Mouse (Mus musculus): Measurements from ENCODE around the gene Fyb.

The Fyb gene

DNA sequence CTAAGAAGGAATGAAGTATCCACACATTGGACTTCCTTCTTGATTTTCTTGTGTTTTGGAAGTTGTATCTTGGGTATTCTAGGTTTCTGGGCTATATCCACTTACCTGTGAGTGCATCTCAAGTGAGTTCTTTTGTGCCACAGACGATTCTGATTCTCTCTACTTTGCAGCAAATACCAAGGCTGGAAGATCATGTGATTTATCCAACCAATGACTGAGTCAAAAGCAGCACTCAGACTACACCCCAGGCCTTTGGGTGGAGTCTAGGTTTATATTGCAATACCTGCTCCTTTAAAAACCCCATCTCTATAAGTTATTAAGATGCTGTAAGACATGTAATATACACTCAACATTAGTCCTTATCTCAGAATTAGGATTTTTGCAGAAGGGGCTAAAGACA, 77.7 kb downstream of the Fyb start:
- DNase-seq (ENCODE audit: low spot score) = no peak

DNA sequence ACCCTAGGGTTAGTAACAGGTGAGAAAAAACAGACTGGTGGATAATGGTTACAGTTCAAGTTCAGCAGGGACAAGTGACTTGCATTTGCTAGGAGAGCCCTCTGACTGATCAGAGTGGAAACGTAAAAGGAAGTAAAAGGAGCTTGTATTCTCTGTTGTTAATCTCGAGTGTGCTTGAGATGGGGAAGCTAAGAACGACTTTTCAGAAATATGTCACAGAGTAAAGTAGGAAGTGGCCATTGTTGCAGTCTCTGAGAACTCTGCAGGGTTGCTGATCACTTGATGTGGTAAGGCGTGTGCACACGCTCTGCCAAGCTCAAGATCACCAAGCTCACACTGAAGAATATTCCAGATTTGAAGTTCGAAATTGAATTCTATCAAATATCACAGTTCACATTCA, 78.7 kb downstream of the Fyb start:
- DNase-seq (ENCODE audit: low spot score) = no peak

DNA sequence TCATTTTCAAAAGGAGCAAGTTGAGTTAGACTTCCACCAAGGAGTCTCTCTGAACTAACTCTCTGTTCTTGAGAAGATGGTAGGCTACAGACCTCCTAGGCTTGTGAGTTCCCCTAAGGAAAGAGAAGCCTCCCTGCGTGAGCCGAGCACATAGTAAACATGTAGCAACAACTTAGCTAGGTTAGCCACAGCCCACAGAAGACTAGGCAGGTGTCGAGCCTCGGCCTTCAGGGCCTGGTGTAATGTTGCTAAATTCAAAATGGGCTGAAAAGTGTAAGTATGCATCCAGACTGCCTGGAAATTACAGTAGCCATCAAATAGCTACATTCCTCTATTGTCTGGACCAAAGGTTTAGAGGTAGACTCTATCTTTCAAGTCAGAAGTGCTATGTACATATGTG, 79.3 kb downstream of the Fyb start:
- no peak for DNase-seq (ENCODE audit: low spot score)

DNA sequence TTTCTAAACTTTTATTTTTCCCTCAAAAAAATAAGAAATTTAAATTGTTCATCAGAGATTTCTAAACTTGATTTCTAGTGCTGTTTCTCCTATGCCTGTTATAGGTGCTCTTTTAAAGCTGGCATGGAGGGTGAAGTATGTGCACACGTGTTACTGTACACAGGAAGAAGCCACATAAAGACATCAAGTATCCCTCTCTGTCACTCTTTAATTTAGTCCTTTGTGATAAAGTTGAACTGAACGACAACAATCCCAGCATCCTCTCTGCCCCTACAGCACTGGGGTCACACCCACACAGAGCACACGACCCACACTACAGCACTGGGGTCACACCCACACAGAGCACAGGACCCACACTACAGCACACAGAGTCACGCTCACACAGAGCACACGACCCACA, 88.0 kb downstream of the Fyb start:
- DNase-seq (ENCODE audit: low spot score) = no peak

DNA sequence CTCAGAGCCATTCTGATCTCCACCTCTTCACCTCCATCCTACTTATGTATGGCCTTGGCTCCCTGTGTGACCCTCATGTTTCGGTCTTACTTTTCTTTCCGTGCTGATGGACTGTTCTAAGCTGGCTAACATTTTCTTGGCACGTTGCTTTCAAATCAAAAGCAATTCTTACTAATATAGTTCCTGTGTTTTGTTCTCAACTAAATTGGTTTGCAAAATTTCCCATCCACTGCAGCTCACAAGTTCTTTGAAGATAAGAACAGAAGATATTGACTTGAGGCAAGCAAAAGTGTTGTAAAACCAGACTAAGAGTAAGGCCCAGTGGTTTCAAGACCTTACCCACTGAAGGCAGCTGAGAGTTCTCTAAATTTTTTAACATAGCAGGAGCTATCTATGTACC, 90.2 kb downstream of the Fyb start:
- no peak for DNase-seq (ENCODE audit: low spot score)

DNA sequence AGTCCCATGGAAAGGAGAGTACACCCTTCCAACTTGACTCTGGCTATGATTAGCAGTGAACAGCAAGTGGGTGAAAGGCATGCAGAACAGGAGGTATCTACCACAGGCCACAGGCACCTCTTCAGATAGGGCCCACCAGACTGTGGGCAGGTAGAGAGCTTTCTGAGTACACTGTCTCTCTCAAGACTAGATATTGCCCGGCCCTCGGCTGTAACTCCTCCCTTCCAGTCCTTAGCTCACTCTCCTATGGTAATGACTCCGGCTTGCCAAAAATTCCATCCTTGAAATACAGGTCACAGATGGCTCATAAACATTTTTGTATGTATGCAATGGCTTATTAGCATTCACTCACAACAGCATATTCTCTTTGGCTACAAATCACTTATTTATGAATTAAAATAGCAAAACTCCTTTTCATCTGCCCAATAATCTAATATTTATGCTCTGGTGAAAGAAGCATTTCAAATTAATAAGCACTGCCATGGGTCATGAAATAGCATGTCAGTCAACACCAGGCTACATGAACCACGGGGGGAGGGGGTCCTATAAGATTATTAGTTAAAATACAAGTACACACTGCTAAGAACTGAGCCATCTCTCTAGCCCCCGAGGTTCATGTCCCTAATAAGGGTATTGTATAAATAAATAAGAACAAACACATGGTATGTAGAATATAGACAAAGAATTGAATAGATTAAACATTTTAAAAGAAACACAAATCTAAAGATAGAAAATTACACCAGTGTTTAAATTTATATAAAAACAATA, 93.9 kb downstream of the Fyb start:
- no peak for DNase-seq (ENCODE audit: low spot score)

DNA sequence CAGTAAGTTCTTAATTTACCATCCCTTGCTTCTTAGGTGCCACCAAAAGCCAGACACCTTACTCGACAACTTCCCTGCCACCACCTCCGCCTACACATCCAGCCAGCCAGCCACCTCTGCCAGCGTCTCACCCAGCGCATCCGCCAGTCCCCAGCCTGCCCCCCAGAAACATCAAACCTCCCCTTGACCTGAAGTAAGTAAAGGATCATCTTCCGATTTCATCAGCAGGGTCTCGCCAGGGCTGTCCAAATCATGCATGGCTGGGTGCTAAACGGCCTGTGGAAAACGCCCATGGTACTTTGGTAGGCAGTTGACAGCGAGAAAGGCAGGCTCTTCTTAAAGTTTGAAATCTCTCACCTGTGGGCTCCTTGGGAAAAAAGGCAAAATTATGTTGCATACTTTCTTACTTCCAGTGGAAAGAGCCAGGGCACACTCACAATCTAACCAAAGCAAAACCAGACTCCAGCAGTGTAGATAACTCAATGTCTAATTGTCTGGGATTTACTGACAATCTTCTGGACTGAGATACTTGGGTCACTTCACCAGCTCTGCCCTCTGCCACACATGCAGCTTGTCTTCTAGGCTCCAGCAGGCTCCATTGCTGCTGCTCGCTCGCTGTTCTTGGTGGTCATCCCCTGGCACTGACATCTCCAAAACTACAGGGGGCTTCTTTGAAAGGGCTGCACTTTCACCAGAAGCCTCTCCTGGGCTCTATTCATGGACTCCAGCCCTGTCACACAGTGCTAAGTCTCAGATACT, 97.1 kb downstream of the Fyb start:
- DNase-seq (ENCODE audit: low spot score) = no peak

DNA sequence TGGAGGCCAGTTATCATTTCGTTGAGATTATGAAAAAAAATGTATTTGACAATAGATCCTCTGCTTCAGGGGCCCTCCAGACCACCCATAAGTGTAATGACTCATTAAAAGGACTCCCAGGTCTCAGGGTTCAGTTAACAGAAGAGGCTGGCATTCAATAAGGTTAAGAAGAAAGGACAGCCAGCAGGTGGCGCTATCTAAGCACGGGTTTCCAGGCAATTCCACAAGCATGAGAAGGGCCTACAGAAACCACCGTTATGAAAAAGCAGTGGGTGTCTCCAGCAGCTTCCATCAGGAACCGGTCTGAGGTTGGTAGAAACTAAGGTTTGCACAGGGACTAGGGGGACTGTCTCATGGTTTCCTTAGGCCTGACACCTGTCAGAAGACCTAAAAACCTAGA, 99.9 kb downstream of the Fyb start:
- DNase-seq (ENCODE audit: low spot score) = peak; percentile 91

DNA sequence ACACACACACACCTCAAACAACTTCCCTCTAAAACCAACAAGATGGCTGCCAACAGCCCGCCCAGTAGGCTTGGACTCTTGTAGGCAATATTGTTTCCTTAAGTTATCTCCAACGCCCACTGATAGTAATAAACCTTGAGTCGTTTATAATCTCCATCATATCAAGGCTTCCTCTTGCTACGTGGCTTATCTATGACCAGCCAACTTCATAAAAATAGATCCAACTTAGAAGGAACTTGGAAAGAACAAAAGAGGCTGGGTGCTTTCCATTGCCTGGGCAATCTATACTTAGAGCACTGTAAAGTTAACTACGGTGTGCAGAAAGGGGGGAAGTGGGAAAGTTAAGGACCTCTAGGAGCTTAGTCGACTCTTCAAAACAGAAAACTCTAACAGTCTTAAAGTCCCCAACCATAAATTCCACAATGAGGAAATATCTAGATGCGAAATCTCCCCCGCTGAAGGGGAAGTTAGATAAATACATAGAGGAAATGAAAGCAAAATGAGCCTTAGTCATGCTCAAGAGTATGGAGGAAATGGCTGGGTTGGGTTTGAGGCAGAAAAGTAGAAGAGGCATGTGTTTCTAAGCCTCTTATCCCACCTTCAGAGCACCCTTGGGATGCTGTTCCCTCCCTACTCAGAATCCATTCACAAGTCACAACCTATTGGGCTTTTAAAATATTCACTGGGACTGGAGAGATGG, 101.0 kb downstream of the Fyb start:
- no peak for DNase-seq (ENCODE audit: low spot score)

DNA sequence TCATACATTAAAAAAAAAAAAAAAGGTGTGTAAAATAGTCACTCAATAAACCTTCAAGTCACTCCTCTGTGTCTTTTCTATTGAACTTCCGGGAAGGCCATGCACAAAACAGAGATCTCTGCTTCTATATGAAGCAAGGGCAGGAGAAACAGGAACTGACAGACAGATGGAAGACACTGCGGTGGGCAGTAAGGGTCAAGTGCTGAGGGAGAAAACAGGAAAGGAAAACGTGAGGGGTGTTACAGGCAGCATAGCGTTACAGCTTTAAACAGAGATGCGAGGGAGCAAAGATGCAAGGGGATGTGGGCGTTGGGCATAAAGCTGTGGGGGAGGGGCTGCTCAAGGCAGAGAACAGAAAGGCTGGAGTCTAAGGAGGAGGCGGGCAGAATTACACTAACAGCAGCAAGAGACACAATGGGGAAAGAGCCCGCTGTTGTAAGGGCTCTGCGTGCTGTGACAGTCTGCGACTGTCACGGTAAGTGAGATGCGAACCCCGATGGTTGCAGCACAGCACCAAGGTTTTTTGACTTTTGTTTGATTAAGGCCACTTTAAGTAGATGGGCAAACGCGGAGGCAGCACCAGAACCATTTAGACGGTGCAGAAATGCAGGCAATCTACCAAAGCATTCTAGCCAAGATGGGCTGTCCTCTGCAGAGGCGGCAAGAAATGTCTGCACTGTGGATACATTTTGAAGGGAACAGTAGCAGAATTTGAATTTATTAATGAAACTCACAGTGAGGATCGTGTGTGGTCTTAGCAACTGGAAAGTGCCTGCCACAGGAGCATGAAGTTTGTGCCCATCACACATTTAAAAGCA, 101.9 kb downstream of the Fyb start:
- no peak for DNase-seq (ENCODE audit: low spot score)

DNA sequence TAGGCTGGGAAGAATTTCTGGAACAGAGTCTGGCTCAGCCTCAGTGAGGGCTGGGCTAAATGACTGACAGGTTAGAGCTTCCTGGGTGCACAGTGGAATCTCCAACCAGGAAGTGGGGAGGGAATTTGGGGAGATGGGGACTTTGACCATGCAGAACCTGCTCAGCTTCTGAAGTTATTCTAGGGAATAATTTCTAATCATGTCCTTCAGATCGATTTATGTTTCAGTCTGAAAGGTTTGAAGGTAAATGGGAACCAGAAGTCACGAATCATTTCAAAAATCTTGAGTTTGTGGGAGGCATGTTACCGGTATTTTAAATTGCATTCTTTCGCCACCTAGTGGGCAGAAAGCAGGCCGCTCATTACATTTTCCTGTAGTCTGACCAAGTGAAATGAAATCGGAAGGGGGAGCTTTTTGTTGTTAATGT, 103.0 kb downstream of the Fyb start:
- peak; percentile 77 for DNase-seq (ENCODE audit: low spot score)

DNA sequence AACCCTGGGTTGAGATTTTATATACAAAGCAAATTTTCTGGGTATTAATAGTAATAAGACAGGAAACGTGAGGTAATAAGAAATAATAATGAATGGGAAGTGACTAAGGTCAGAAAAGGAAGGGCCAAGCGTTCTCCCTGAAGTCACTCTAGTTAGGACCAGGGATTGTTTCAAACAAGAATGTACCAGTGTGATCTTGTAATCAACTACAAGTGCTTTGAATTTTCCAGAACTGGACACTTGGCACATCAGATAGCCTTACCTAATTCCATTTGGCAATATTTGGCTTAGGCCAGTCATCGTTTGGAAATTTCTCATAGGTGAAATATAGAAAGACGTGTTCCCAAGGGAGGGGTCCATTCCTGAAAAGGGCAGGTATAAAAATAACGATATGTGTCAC, 103.5 kb downstream of the Fyb start:
- DNase-seq (ENCODE audit: low spot score) = no peak

DNA sequence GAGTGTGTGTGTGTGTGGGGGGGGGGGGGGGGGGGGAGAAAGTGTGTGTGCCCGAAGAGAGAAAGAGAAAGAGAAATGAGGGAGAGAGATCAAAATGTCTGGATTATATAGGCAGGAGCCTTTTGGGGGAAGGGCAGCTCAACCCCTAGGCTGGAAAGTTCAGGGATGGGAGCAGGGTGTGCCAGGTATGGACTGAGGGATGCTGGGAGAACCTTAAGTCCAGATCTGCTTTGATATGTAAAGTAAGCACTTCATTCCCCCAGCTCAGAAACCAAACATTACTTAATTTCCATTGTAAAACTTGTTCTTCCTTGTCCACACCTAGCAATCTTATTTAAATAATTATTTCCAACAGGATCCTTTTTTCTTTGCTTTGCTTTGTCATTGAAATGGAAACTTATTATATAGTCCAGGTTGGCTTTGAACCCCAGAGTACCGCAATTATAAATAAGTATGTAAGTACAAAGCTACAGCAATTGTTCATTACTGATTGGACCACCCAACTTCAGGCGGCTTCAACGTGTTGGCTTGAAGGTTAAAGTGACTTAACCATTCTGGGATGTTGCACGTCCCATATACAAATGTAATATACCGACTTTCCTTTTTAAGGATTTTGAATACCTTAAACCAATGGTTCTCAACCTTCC, 105.9 kb downstream of the Fyb start:
- DNase-seq (ENCODE audit: low spot score) = no peak

DNA sequence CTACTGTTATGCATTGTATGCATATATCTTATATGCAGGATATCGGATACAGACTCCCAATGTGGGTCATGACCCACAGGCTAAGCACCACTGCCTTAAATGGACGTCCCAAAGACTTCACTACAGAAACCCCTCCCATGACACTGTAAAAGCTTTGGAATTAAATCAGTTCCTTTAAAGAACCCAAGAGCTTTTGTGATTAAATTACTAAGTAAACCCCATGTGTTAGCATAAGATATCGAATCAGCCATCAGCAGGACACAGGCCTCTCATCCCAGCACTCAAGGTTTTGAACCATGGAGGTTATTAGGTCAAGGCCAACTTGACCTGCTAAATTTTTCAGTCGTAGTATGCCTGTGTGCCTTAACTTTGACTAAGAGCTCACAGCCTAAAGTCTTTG, 106.5 kb downstream of the Fyb start:
- no peak for DNase-seq (ENCODE audit: low spot score)

DNA sequence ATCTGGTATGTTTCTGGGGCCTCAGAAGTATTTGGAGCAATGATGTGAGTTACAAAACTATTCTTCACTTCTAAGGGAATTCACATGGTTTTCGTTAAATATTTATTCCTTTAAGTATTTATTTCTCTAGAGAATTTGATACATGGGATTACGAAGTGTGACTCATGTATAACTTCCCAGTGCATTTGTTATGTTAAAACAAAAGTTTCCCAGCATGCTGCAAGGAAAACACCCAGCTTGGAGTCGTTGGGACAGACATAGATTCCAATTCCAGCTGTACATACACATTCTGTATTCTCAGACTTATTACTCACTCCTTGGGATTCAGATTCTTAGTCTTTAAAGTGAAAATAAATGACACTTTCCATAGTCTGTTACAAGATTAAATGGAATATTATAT, 112.8 kb downstream of the Fyb start:
- DNase-seq (ENCODE audit: low spot score) = no peak

DNA sequence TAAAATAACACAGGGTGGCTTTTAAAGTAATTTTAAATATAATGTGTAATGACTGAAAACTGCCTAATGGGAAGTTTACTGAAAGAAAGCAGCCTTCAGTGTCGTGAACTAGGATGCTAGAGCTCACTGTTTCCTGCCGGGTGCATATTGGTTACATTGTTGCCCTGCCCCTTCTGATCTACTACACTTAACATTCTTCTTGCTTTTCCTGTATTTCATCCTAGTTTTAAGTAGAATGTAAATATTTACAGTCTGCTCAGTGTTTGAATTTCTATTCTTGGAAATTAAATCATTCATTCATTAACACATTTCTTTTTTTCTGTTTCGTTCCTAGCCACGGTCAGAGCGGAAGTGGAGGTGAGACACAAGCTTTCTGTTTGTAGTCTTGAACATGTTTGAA, 119.6 kb downstream of the Fyb start:
- DNase-seq (ENCODE audit: low spot score) = no peak

DNA sequence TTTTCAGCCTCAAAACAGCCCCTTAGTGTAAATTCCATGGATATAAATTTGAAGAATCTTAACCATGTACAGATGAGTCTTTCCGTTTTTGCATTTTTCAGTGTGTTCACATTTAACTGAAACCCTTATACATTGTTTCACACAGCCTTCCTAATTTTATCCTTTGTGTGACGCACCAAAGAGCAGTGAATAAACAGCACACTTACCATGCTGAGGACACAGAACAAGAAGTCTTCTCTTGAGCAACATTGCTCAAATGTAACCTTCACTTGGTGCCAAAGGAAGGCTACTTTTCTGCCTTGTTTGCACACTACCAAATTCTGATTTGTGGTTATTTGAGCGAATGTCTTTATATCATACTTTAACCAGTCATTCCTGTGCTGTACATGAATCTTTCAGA, 122.8 kb downstream of the Fyb start:
- peak; percentile 9 for DNase-seq (ENCODE audit: low spot score)

DNA sequence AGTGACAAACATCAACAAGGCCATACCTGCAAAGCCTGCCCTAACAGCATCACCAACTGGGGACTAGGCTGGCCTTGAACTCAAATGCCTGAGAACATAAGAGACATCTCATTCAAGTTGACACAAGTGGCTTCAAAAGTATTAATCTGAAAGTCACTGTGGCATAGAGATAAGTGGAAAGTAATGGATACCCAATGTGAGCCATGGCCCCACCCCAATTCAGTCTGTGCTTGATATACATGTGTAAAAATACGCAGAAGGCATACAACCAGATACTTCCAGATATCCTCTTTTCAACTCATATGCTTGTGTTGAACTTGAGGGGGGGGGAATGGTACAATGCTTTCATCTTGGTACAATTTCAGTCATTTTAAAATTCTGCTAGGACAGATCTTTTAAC, 124.4 kb downstream of the Fyb start:
- no peak for DNase-seq (ENCODE audit: low spot score)

DNA sequence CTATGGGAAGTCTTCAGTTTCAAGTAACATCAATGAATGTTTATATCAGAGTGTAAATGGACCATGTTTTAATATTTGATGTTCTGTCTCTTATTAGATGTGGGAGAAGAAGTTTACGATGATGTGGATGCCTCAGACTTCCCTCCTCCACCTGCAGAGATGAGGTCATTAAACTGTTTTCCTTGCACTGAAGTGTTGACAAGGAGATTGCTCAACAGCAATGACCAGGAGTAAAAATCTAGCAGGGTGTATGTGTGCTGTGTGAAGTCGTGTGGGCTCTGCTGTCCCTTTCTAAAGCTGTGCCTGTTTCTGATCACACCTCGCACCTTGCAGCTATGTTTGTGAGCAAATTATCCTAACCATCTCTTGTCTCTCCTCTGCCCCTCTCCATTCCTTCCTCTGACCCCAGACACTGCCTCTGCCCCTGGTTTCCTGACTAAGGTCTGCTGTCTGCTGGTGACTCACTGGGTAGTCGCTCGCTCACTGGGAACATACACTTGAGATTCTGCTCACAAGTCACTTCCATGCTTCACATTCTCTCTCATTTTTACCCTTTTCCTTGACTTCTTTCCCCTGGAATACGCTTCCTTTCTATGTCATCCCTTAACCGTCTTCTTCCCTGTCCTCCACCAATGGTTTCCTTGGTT, 126.2 kb downstream of the Fyb start:
- no peak for DNase-seq (ENCODE audit: low spot score)

DNA sequence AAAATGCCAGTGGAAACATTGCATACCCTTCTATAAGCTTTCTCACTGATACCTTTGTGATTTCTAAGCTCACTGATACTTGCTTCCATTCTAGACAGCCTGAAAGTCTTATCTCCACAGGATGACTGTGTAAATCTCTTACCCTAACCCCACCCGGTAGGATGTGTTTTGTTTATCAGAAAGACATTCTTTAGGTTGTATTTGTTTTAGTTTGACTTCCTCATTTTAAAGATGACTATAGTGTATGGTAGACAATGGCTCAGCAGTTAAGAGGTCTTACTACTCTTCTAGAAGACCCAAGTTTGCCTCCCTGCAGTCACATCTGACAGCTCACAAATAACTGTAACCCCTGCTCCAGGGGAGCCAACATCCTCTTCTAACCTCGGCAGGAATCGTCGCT, 130.4 kb downstream of the Fyb start:
- DNase-seq (ENCODE audit: low spot score) = no peak

DNA sequence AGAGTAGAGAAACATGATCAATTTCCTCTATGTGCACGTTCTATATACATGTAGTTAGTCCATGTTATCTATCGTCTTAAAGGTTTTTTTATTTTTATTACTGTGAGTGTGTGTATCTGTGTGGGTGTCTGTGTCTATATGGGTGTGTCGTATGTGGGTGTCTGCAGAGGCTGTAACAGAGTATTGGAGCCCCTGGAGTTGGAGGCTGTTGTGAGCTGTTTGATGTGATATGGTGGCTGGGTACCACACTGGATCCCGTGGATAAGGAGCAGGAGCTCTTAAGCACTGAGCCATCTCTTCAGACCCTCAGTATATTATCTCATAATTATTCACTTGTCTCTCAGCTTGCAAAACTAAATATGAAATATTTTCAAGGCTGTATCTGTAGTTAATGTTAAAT, 135.4 kb downstream of the Fyb start:
- DNase-seq (ENCODE audit: low spot score) = no peak

Data from adipocyte (in vitro differentiated cells).